Comparison of ENCODE assay signal across 25 mouse cellular contexts in the genomic region with DNA sequence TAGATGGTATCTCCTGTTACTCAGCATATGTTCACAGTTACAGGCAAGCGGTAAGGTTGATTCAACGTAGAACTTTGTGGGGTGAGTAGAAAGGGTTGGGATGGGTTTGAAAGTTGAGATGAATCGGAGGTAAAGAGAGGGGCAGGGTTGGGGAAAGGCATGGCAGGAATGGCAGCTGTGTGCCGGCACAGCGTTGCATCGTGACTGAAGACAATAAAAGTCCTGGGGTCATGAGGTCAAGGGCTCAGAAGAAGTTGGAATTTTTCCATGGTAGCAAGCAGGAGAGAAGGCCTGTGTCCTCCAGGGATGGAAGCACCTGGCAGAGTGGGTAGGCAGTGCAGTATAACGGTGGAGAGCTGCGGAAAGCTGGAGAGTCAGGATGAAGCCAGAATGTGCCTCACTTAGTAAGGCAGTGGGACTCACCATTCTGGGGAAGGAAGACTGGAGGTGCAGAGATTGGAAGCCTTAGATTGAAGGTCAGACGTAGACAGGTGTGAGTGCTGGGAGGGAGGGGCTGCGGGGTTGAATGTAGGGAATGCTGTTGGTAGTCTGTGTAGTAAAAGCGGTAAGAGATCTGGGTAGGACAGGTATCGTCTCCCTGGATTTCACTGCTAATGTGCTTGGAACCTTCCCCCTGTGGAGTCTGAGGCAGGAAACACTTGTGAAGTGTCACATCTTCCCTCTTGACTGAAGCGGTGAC. TPM values are rescaled to one million over a fixed set of nuclear protein-coding genes. Genes with fewer than 3 reads are reported as not detected.
A peak's percentile ranks its signal among the peaks of the same experiment; 100 is the strongest.
DNase-seq lines count a peak whose midpoint lies in the region; ATAC-seq and TF ChIP-seq lines count a peak whose summit lies in the region.
"Had no signal": no experiment of that assay in that cellular context is flagged by ENCODE, and none has a peak within 500 bp of the region (broad histone marks: within the 10 kb centered on the region; RNA-seq: fewer than 3 reads in every experiment).

No protein-coding gene starts in this region.

- no peak for DNase-seq in liver, adult 2 months (ENCODE audit: extremely low read depth, low read depth, low spot score)
- DNase-seq in liver (no peak), ZHBTc4 (ENCODE audit: low read depth, low spot score) (peak; percentile 79)
- DNase-seq in liver, postnatal 0 days, result no peak
- DNase-seq in lung, postnatal 14 days, result no peak
- DNase-seq: adrenal gland, adult 2 months; adrenal gland, postnatal 10 days; adrenal gland, postnatal 25 days; cerebellum, adult 11 months; cerebellum, adult 18-20 months; cerebellum, adult 8-10 months; cerebellum, adult 9-11 months; cerebellum, postnatal 14 days; cerebellum, postnatal 36 days; embryo, embryonic 11 days; forebrain, postnatal 0 days had no signal

- TF ChIP-seq EP300 in liver, postnatal 0 days (IDR thresholded peaks at IDR 0.05; ENCODE audit: low read depth), result no peak
- TF ChIP-seq EP300 in ES-Bruce4 (IDR thresholded peaks at IDR 0.05; ENCODE audit: insufficient read depth, low read depth, low read length), result 0 out of 2 replicates have a peak, but pooled peaks have one; percentile 44

- H3K36me3 ChIP-seq in liver, adult 2 months (ENCODE audit: control insufficient read depth, insufficient read depth, low read length), result peaks cover 33% of the 10 kb centered on the region
- H3K36me3 ChIP-seq in liver, postnatal 0 days (replicated peaks; ENCODE audit: insufficient read depth, low read length), result peaks cover 42% of the 10 kb centered on the region
- H3K36me3 ChIP-seq in liver, embryonic 12.5 days, result peaks cover 99% of the 10 kb centered on the region
- H3K36me3 ChIP-seq in ES-Bruce4 (ENCODE audit: control insufficient read depth, insufficient read depth, low read length, poor library complexity, severe bottlenecking), result peaks cover 40% of the 10 kb centered on the region
- H3K36me3 ChIP-seq in forebrain, embryonic 12.5 days (replicated peaks), result peaks cover 41% of the 10 kb centered on the region

- no peak overlapping the region for H3K9ac ChIP-seq in liver, adult 2 months (ENCODE audit: low read depth, low read length)
- H3K9ac ChIP-seq in liver, postnatal 0 days (replicated peaks), result no peak overlapping the region
- H3K9ac ChIP-seq in liver, embryonic 12.5 days, result no peak overlapping the region
- H3K9ac ChIP-seq in ES-Bruce4 (ENCODE audit: low read depth, poor library complexity, severe bottlenecking), result no peak overlapping the region
- no peak overlapping the region for H3K9ac ChIP-seq in forebrain, embryonic 12.5 days
- H3K9ac ChIP-seq: embryonic facial prominence, embryonic 13.5 days; embryonic facial prominence, embryonic 15.5 days; forebrain, embryonic 13.5 days; forebrain, embryonic 15.5 days; forebrain, postnatal 0 days had no signal

- no peak for TF ChIP-seq POLR2A in liver, adult 2 months (IDR thresholded peaks at IDR 0.05; ENCODE audit: extremely low read depth, insufficient read depth, low read length)
- TF ChIP-seq POLR2A in ES-Bruce4 (IDR thresholded peaks at IDR 0.05; ENCODE audit: insufficient read depth, low read length), result no peak

- peaks cover 6% of the 10 kb centered on the region; the same call in 1 of the 2 replicates for H3K79me2 ChIP-seq in liver, adult 2 months (ENCODE audit: control insufficient read depth, insufficient read depth, low read length)

- peak overlapping the region; percentile 97 for H3K27ac ChIP-seq in liver, adult 2 months (replicated peaks; ENCODE audit: insufficient read depth, low read depth, low read length)
- H3K27ac ChIP-seq in liver, postnatal 0 days (ENCODE audit: low read depth), result peak overlapping the region; percentile 97
- no peak overlapping the region for H3K27ac ChIP-seq in liver, embryonic 12.5 days
- no peak overlapping the region for H3K27ac ChIP-seq in ES-Bruce4 (ENCODE audit: insufficient read depth, low read length)
- H3K27ac ChIP-seq in forebrain, embryonic 12.5 days, result no peak overlapping the region
- H3K27ac ChIP-seq: embryonic facial prominence, embryonic 13.5 days; embryonic facial prominence, embryonic 15.5 days; forebrain, embryonic 10.5 days; forebrain, embryonic 13.5 days; forebrain, embryonic 15.5 days had no signal

- no peaks in the 10 kb centered on the region for H3K9me3 ChIP-seq in liver, postnatal 0 days (ENCODE audit: low read length)
- H3K9me3 ChIP-seq in liver, embryonic 12.5 days (replicated peaks), result no peaks in the 10 kb centered on the region
- no peaks in the 10 kb centered on the region for H3K9me3 ChIP-seq in ES-Bruce4 (replicated peaks; ENCODE audit: control insufficient read depth, insufficient read depth, low read length, poor library complexity, severe bottlenecking)
- H3K9me3 ChIP-seq in forebrain, embryonic 12.5 days, result no peaks in the 10 kb centered on the region
- H3K9me3 ChIP-seq: embryonic facial prominence, embryonic 13.5 days; embryonic facial prominence, embryonic 15.5 days; forebrain, embryonic 10.5 days; forebrain, embryonic 13.5 days; forebrain, embryonic 15.5 days had no signal

- no peak for TF ChIP-seq CTCF in liver, adult 2 months (IDR thresholded peaks at IDR 0.05; ENCODE audit: low read depth, low read length)
- no peak for TF ChIP-seq CTCF in liver, postnatal 0 days (IDR thresholded peaks at IDR 0.05; ENCODE audit: low read depth)
- no peak for TF ChIP-seq CTCF in ES-Bruce4 (IDR thresholded peaks at IDR 0.05; ENCODE audit: low read depth, low read length)

- peaks cover 23% of the 10 kb centered on the region for H3K4me1 ChIP-seq in liver, adult 2 months (ENCODE audit: control insufficient read depth, insufficient read depth, low read length)
- H3K4me1 ChIP-seq in liver, postnatal 0 days (ENCODE audit: insufficient read depth), result no peaks in the 10 kb centered on the region; the same call in none of the 2 replicates
- no peaks in the 10 kb centered on the region for H3K4me1 ChIP-seq in liver, embryonic 12.5 days
- H3K4me1 ChIP-seq in ES-Bruce4 (ENCODE audit: control insufficient read depth, insufficient read depth, low read length), result peaks cover 2% of the 10 kb centered on the region
- H3K4me1 ChIP-seq in forebrain, embryonic 12.5 days, result no peaks in the 10 kb centered on the region
- H3K4me1 ChIP-seq: embryonic facial prominence, embryonic 15.5 days; forebrain, embryonic 13.5 days; forebrain, embryonic 15.5 days had no signal

- 80% methylated on average over 13 of the region's 13 CpGs for WGBS in liver, adult 2 months
- WGBS in liver, postnatal 0 days (ENCODE audit: insufficient replicate concordance), result 87% methylated on average over 13 of the region's 13 CpGs
- 87% methylated on average over 13 of the region's 13 CpGs for WGBS in liver, embryonic 12.5 days (ENCODE audit: insufficient replicate concordance)
- 93% methylated on average over 13 of the region's 13 CpGs for WGBS in forebrain, embryonic 12.5 days

- H3K4me3 ChIP-seq in liver, adult 2 months (ENCODE audit: insufficient read depth, low read depth, low read length), result no peak overlapping the region
- no peak overlapping the region for H3K4me3 ChIP-seq in liver, postnatal 0 days (ENCODE audit: low read depth, low read length)
- H3K4me3 ChIP-seq in liver, embryonic 12.5 days, result no peak overlapping the region
- H3K4me3 ChIP-seq in ES-Bruce4 (ENCODE audit: low read depth, low read length), result no peak overlapping the region
- no peak overlapping the region for H3K4me3 ChIP-seq in forebrain, embryonic 12.5 days (replicated peaks)
- H3K4me3 ChIP-seq: embryonic facial prominence, embryonic 13.5 days; embryonic facial prominence, embryonic 15.5 days; erythroblast, embryonic 14.5 days; forebrain, embryonic 10.5 days; forebrain, embryonic 13.5 days; forebrain, embryonic 15.5 days had no signal

- H3K27me3 ChIP-seq in liver, adult 2 months (ENCODE audit: control insufficient read depth, insufficient read depth, low read length), result no peaks in the 10 kb centered on the region
- no peaks in the 10 kb centered on the region for H3K27me3 ChIP-seq in liver, postnatal 0 days (ENCODE audit: insufficient read depth, low read length)
- H3K27me3 ChIP-seq in liver, embryonic 12.5 days (replicated peaks), result no peaks in the 10 kb centered on the region
- H3K27me3 ChIP-seq in ES-Bruce4 (ENCODE audit: control insufficient read depth, insufficient read depth, low read length, poor library complexity, severe bottlenecking), result no peaks in the 10 kb centered on the region
- no peaks in the 10 kb centered on the region for H3K27me3 ChIP-seq in forebrain, embryonic 12.5 days
- H3K27me3 ChIP-seq: embryonic facial prominence, embryonic 13.5 days; embryonic facial prominence, embryonic 15.5 days; forebrain, embryonic 13.5 days; forebrain, embryonic 15.5 days had no signal

- H3K4me2 ChIP-seq in liver, postnatal 0 days (ENCODE audit: low read depth, low read length), result no peak overlapping the region
- no peak overlapping the region for H3K4me2 ChIP-seq in liver, embryonic 12.5 days
- no peak overlapping the region for H3K4me2 ChIP-seq in forebrain, embryonic 12.5 days
- H3K4me2 ChIP-seq: embryonic facial prominence, embryonic 13.5 days; embryonic facial prominence, embryonic 15.5 days; forebrain, embryonic 13.5 days; forebrain, embryonic 15.5 days had no signal

- no peak for ATAC-seq in liver, postnatal 0 days
- no peak for ATAC-seq in liver, embryonic 12.5 days
- ATAC-seq in forebrain, embryonic 12.5 days (ENCODE audit: low FRiP score), result no peak
- ATAC-seq: forebrain, embryonic 13.5 days; forebrain, embryonic 15.5 days; forebrain, postnatal 0 days had no signal

RNA-seq across cellular contexts. Expression of a gene that starts 23.9 kb away (rescaled TPM):
- total RNA-seq in liver, adult 2 months (2014; rRNA removed), result 117 and 132 TPM in 2 replicates
- polyA plus RNA-seq in liver, adult 2 months (2012; rRNA removed), result 75.7 and 87.8 TPM in 2 replicates
- 78.3 and 79.2 TPM in 2 replicates for polyA plus RNA-seq in liver, postnatal 0 days (2015; fragmentation: Nextera tagmentation; extraction: Ambion mirVana)
- 81.1 and 83.7 TPM in 2 replicates for polyA plus RNA-seq in liver, embryonic 12.5 days (2016; fragmentation: Nextera tagmentation; extraction: Ambion mirVana)
- polyA plus RNA-seq in ES-Bruce4 (2011; ENCODE audit: insufficient read depth, insufficient read length, low read depth, missing spikeins), result 53.3 and 53.9 TPM in 2 replicates
- 42.1 and 43.8 TPM in 2 replicates for polyA plus RNA-seq in forebrain, embryonic 12.5 days (2016; fragmentation: Nextera tagmentation; extraction: Ambion mirVana)

Comparison
In these comparisons a context has a peak if more than half of its experiments do, and no peak if none do; other contexts are left out.
1. H3K27ac ChIP-seq: peak in liver, adult 2 months (single experiment) and liver, postnatal 0 days (single experiment); none in liver, embryonic 12.5 days (single experiment), ES-Bruce4 (single experiment) and forebrain, embryonic 12.5 days (single experiment).